Mouse (Mus musculus) gastrocnemius, postnatal 36 days (tissue): ENCODE measurements around the gene Abhd6. TPM values are rescaled to one million over a fixed set of nuclear protein-coding genes. Genes with fewer than 3 reads are reported as not detected.
A peak's percentile ranks its signal among the peaks of the same experiment; 100 is the strongest.

Source experiments
- DNase-seq, 2 experiments: peaks; one replicate each; pipeline ENCODE4 v3.0.0; 2022
- intact Hi-C: fragments of 180-260 bp; cut with DNase I; formaldehyde crosslinking; loops from one replicate; pipeline ENCODE4 v1.15.1; 2025
- long read RNA-seq, 2 experiments: library from polyadenylated mRNA; stranded (forward); transcript quantifications; one replicate each; pipeline ENCODE4 v2.0.0; 2021
- total RNA-seq, 2 experiments: library from RNA; stranded (reverse); gene quantifications; 2 replicates each; pipeline ENCODE4 v1.2.3; 2021

The Abhd6 gene
- 1 to 10 TPM; 5.3 to 6.0 TPM for total RNA-seq
- long read RNA-seq, experiment 1, partial matches to known transcripts, result 1 of 13 reads
- long read RNA-seq, experiment 1, other reads (novel, unspliced or antisense), result 9 of 13 reads
- long read RNA-seq, experiment 2, partial matches to known transcripts, result 1 of 17 reads
- long read RNA-seq, experiment 2, other reads (novel, unspliced or antisense), result 12 of 17 reads

DNA sequence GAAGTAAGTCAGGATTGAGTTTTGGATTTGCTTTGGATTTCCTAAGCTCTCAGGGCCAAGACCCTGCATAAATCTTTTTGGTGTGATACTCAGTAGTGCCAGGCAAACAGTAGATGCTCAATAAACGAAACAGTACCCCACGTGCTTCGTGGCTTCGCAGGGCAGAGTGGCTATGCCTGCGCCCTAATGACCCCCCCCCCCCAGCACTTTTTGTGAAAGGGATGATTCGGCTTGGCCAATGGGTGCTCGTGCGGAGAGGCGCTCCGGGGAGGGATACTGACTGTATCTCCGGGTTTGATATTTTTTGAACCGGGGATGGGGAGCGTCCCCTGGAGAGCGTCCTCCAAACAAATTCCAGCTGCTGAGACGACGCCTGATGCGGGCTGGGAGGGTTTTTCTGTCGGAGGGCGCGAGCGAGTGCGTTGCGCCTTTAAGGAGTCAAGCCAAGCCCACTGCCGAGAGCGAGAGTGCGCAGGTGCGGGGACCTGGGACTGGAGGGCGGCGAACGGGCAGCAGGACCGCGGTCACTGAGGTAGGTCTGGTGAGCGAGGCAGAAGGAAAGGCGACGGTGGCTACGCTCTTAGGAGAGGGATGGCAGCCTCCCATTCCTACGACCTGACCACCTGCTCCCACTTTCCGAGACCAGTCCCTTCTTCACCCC is at the start of gene Abhd6:
Gene Abhd6, plus strand, starts transcription at position 471 of the 661 bp plus-strand sequence.
- intact Hi-C loops, result no loop called here
- peak; percentile 74 for DNase-seq

DNA sequence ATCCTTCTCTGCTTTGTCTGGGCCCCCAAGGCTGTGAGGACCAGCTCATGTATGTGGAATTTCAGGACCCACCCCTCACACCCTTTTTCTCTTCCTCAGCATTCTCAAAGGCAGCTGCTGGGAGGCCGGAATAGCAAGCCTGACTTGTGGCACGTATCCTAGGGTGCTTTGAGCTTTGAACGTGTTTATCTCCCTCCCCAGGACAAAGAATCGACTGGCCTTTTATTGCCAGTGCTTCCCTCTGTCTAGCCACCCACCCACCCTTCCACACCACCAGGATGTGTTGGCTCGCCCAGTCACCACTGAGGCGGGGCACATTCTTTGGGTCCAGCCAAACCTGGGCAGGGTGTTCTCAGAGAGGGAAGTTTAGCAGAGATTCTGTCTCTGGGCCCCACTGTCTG is 48.6 kb upstream of the Abhd6 start:
- intact Hi-C loops, result no loop called here
- no peak for DNase-seq

DNA sequence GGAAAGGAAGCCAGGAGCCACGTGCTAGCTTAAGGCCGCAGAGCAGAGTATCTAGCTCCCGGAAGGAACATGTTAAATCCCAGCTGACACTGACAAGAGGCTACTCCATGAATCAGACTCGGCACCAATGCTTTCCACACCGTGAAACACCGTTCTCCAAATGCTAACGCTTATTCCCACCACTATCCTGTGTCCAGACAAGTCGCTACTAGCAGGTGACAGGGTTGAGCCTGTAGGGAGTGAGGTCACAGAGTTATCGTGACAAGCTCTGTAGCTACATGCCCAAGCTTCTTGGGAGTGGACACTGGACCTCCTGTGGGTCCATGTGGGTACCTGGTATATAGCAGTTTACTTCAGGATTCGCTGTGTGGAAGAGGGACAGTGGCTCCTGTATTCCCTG is 46.3 kb upstream of the Abhd6 start:
- no peak for DNase-seq
- intact Hi-C loops, result no loop called here

DNA sequence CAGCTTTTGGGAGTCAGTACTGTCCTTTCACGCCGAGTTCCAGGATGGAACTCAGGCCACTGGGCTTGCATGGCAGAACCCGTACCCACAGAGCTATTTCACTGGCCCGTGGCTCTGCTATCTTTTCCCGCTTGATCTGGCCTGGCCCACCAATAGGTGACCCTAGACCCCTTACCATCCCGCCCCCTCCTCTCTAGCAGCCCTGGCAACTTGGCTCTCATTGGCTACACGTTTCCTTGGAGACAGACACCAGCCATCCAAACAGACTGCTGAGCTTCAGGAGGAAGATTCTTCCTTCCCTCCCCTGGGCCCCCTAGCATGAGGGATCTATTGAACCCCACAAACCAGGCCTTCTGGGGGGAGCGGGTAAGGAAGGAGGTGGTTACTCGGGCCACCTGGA is 45.7 kb upstream of the Abhd6 start, which contains the start of gene Gm45521:
Gene Gm45521, plus strand, starts transcription at position 240 of the 400 bp plus-strand sequence.
- intact Hi-C loops, result no loop called here
- no peak for DNase-seq

DNA sequence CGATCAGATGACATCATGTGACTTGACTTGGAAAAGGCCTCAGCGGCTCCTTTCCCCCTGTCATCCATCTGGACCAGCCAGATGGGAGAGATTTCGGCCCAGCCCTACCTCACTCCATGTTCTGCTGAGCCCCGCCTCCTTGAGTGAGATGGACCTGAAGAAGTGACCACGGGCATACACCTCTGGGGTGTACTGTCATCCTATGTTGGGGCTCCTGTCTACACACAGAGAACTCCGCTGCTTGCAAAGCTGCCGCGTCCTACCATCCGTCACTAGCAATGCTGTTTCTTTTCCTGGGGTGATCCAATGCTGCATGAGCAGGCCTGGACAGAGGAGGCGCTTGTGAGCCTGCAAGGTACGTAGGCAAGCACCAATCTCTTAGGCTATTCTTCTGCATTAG is 42.1 kb upstream of the Abhd6 start:
- intact Hi-C loops, result no loop called here
- no peak for DNase-seq

DNA sequence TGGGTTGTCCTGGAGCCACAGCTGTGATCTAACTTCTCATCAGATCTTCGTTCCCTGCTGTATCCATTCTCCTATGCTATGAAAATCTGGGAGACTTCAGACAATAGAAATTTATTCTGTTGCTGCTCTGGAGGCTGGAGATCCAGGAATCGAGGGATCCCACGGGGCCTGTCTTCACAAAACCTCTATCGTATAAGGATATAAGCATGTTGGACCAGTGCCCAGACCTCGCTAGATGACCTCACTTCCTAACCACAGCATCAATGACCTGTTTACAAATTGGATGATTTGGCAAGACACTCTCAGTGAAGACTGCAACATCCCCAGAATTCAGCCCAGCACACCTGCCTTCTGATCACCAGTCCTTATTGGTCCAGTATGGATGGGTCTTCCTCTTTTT is 41.0 kb upstream of the Abhd6 start:
- intact Hi-C loops, result no loop called here
- no peak for DNase-seq

DNA sequence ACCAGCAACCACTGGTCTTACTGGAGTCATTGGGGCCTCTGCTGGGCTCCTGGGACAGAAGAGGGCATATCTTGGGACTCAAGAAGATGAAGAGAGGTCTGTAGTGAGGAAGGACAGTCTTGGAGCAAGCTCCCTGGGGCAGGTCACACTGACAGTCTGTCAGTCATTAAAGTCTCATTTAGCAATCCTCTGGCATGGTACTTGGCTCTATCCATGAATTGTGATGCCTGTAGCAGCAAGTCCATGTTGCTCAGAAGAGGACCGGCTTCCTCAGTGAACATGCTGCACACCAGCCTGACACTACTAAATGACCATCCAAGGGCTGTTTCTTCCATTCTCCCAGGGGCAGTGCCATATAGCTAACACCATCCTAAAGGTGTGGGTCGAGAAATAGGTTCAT is 40.1 kb upstream of the Abhd6 start:
- no peak for DNase-seq
- intact Hi-C loops, result no loop called here

DNA sequence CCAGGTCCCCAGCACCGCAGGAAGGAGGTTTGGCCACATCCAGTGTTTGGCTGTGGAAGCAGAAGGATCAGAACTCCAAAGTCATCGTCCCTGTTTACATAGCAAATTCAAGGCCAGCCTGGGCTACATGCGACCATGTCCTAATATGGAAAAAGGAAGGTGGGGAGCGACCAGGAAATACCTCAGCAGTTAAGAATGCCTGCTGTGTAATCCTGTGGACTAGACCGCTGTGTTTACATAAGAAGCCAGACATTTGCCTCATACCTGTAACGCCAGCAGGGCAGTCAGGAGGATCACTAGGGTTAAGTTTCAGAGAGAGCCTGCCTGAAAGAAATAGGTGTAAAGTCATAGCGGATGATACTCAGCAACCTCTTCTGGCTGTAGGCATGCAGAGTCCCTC is 39.5 kb upstream of the Abhd6 start:
- intact Hi-C loops, result no loop called here
- DNase-seq, result no peak

DNA sequence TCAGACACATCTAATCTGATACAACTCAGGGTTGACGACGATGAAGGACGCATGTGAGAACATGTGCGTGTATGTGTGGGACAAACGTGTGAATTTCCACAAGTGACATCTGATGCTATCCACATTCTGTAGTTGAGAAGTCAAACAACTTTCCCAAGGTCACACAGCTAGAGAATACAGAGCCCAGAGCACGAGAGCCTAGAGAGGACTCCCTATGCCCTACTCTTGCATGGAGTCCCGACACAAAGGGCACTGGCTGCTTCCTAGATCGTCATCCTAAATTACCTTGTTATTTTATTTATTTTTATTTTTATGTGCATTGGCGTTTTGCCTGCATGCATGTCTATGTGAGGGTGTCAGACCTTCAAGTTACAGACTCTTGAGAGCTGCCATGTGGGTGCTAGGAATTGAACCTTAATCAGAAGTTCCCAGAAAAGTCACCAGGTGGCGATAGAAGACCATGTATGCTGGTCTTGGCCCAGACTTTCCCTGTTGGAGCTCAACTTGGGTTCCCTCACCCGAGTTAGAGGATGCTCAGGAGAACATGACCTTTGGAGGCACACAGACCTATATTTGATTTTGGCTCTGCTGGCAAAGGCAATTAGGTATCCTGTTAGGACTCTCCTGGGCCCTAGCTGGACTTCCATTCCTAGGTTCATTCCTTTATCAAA is 38.3 kb upstream of the Abhd6 start:
- intact Hi-C loops, result loop anchor here (2.0 kb wide), 1 partner anchor 32 kb away; no protein-coding TSS in a partner anchor

DNA sequence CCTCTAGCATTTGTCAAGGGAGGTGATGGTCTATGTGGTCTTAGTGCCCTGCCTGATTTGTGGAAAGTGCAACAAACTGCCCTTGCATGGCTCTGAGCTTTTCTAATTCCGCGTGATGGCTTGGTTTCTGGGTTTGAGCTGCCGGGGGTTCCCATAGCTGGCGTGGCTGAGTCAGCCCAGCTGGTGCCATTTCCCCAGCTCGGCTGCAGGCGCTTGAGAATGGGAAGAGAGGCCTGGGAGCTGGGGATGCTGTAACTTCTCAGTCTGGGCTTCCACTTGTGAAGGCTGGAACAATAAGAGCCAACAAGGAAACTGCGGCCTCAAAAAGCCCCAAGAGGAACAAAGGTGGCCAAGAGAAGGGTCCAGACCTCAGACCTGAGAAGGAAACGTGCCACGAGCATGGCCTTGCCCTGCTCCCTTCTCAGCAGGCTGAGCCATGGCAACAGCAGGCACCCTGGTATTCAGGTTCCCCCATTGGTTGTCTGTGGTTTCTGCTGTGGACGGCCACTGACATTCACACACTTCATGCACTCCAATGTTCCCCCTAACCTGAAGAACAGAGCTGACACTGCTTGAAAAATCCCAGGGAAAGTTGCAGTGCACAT is 30.7 kb upstream of the Abhd6 start:
- no peak for DNase-seq
- intact Hi-C loops, result no loop called here

More for the DNA sequence above, 38.3 kb upstream of the Abhd6 start:
- peak in 1 of 2 experiments; percentile 28 for DNase-seq

DNA sequence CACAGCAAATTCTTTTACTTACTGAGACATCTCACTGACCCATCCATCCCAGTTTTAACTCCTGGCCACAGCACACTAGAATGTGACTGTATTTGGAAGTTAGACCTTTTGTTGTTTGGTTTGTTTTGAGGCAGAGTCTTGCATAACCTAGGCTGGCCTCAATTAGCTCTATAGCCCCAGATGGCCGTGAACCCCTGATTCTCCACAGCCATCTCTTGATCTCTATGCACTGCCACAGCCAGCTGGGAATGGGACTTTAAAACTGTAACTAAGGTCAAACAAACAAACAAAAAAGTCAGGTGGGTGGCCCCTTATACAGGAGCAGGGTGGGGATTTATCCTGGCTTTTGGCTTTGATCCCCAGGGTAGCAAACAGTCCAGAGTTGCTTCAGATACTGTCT is 28.1 kb upstream of the Abhd6 start:
- intact Hi-C loops, result no loop called here

DNA sequence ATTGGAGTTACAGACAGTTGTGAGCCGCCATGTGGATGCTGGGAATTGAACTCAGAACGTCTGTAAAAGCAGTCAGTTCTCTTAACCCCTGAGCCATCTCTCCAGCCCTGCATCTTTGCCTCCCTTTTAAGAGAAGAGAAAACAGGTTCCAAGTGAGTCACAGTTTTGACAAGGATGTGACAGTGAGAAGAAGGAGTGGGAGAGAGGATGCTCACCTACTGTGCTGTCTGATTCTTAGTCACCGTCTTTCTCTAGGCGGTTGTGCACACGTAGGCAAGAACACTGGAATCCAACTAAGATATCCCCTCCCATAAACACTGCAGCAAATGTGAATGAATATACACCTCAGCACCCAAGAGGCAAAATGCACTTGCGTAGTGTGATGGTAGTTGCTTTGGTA is 27.5 kb upstream of the Abhd6 start:
- intact Hi-C loops, result no loop called here
- no peak for DNase-seq

More for the DNA sequence above, 28.1 kb upstream of the Abhd6 start:
- no peak for DNase-seq

DNA sequence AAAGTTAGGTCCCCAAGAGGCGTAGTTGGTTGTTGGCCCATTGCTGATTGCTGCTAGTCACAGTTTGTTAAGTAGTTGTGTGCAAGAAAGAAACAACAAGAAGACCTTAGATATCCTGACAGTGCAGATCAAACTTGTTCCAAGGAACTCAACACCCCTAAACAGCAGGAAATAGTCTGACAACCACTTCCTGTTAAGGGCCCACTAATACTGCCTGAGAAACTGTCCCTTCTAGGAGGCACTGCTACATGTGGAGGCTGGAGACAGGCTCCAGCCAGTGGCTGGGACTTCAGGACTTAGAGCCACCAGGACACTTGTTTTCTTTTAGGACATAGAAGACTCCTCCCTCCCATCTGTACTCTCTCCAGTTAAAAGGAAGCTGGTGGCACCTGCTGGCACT is 25.2 kb upstream of the Abhd6 start:
- DNase-seq, result no peak
- intact Hi-C loops, result no loop called here

DNA sequence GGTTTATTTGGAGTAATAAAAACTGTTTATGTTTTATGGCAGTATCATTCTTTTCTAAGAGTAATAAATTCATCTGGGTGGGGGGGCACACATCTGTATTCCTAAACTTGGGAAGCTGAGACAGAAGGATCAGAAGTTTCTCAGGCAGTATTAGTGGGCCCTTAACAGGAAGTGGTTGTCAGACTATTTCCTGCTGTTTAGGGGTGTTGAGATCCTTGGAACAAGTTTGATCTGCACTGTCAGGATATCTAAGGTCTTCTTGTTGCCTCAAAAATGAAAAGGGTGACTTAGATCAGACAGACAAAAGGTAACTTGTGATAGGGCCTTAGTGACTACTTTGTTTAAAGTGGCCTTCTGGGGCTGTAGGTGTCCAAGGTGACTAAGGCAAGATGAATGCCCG is 24.5 kb upstream of the Abhd6 start:
- DNase-seq, result no peak
- intact Hi-C loops, result no loop called here

DNA sequence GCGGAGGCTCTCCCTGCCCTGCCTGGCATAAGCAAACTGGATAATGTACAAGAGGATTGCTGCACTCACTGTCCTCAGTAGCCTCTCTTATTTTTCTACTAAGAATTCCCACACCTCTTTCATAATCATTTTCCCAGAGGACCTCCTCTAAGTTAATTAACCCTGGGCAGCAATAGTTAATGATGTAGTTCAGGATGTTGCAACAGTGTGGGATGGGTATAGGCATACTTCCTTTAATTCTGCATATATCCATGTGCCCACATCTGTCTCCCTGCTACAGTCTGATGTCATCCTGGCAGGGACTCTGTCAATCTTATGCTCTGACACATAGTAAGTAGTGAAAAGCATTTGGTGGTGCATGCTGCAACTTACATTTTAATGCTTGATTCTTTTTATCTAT is 21.5 kb upstream of the Abhd6 start:
- intact Hi-C loops, result no loop called here
- DNase-seq, result no peak

DNA sequence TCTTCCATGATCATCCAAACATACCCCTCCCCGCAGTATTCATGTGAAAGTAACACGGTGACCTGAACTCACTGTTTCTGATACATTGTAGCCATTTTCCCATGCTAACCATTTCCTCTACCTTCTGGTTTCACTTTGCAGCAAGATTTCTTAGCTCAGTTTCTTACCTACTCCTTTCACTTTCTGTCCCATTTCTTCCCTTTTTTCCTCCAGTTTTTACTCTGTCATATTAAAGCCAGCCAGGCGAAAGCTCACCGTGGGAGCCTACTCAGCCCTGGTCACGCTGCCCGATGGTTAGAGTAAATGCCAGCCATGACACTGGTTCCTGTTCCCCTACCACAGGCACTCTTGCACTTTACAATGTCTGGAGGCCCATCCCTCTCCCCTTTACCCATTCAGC is 15.8 kb upstream of the Abhd6 start:
- no peak for DNase-seq
- intact Hi-C loops, result no loop called here

DNA sequence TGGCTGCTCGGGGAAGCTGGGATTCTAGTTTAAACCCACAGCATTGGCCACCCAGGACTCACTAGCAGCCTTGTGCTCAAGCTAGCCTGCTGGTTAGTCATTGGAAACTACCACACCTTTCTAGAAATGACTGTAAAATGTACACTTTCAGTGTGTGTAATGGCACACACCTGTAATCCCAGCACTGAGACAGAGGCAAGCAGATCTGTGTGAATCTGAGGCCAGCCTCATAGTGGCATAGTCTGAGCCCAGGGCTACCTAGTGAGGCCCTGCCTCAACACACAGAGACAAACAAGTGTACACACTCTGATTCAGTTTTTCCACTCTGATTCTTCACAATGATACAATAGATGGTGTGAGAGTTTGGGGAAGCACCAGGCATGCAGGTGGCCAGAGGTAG is 13.3 kb upstream of the Abhd6 start:
- intact Hi-C loops, result no loop called here
- no peak for DNase-seq

DNA sequence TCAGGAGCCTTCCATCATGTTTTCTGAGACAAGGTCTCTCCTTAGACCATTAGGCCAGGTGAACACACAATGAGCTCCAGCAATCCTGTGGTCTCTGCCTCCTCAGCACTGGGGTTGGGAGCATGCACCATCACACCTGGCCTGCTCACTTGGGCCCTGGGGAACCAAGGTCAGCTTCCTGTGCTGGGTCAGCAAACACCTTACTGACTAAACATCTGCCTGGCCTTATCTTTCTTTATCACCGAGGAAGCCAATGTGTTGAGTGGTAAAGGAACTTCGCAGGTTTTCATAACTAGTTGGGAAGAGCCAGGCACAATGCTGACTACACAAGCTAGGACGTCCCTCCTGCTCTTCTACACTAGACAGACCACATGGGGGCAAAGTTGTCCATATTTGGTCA is 12.7 kb upstream of the Abhd6 start:
- DNase-seq, result no peak
- intact Hi-C loops, result loop anchor here (10.0 kb wide), 1 partner anchor 55 kb away; no protein-coding TSS in a partner anchor

DNA sequence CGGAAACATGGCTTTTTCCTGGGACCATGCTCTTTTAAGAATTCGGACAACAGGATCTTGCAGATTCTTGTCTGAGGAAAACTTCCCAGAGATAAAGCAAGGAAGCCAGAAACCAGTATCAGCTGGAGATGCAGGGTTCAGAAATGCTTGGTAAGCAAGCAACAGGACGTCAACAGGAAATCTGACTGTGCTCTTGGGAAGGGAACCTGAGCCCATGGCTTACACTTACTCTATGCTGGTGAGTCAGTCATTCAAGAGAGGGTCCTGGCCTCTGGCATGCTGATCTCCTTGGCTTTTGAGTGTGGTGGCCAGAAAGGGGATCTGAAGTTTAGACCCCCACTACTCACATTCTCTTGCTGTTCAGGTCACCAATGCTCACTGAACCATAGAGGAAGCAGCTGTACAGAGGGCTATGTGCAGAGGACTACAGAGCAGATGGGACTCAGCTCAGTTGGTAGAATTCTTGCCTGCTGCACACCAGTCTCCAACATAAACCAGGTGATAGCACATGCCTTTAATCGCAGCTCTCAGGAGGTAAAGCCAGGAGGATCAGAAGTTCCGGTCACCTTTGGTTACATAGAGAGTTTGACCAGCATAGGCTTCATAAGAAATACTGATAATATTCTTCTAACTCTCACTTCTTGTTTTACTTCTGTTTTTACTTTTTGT is 11.5 kb upstream of the Abhd6 start:
- DNase-seq, result no peak
- intact Hi-C loops, result loop anchor here (10.0 kb wide), 1 partner anchor 54 kb away; no protein-coding TSS in a partner anchor

DNA sequence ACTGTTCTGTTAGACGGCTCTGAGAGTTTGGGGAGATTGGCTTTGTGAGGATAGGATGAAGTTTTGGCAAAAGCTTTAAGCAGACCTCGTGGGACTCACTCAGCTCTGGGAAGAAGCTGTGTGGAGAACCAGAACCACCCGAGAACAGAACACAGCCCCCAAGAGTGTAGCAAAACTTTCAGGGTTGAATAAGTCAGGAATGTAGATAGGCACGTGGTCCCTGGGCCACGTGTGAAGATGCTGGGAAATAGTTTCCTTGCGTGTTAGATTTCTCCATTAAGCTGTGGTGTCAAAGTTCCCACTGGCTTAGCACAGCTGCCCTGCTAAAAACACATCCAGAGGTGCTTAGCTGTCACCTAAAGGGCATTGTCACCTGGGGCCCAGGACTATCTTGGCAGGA is 10.5 kb upstream of the Abhd6 start:
- intact Hi-C loops, result loop anchor here (10.0 kb wide), 1 partner anchor 53 kb away; no protein-coding TSS in a partner anchor

More for the DNA sequence above, 10.5 kb upstream of the Abhd6 start:
- no peak for DNase-seq
